Mouse (Mus musculus) CH12.LX (cell line): ENCODE measurements around the gene Kcnk3.

ENCODE experiments used
- CTCF ChIP-seq, 2 experiments: IDR thresholded peaks in 1 of 2; conservative IDR thresholded peaks in 1 of 2; 2 replicates each; pipeline ENCODE4 v1.5.1; 2011 to 2012; ENCODE audit warnings: low read depth in 2 of 2, low read length in 2 of 2, improper control_type of control experiment in 1 of 2, inconsistent platforms in 1 of 2, mild to moderate bottlenecking in 1 of 2, moderate library complexity in 1 of 2
- E2F4 ChIP-seq: IDR thresholded peaks from 2 replicates; pipeline ENCODE4 v1.6.1; 2011; ENCODE audit warnings: low read depth, low read length, improper control_type of control experiment; ENCODE audit not compliant: insufficient replicate concordance
- ELF1 ChIP-seq: IDR thresholded peaks from 2 replicates; pipeline ENCODE4 v1.6.1; 2014; ENCODE audit warnings: low read depth, mild to moderate bottlenecking, inconsistent platforms, low read length, improper control_type of control experiment
- EP300 ChIP-seq: IDR thresholded peaks from 2 replicates; pipeline ENCODE4 v1.6.1; 2011; ENCODE audit warnings: low read length, improper control_type of control experiment
- MAX ChIP-seq: IDR thresholded peaks from 2 replicates; pipeline ENCODE4 v1.6.1; 2011; ENCODE audit warnings: low read length, improper control_type of control experiment
- POLR2A ChIP-seq: IDR thresholded peaks from 2 replicates; pipeline ENCODE4 v1.6.1; 2011; ENCODE audit warnings: low read depth, mild to moderate bottlenecking, improper control_type of control experiment, low read length
- POLR2AphosphoS2 ChIP-seq: IDR thresholded peaks from 2 replicates; pipeline ENCODE4 v1.6.1; 2011; ENCODE audit warnings: low read depth, low read length, improper control_type of control experiment
- RCOR1 ChIP-seq: conservative IDR thresholded peaks from 2 replicates; pipeline ENCODE4 v1.6.1; 2012; ENCODE audit warnings: low read depth, mild to moderate bottlenecking, inconsistent platforms, low read length, improper control_type of control experiment
- UBTF ChIP-seq: IDR thresholded peaks from 2 replicates; pipeline ENCODE4 v1.6.1; 2012; ENCODE audit warnings: low read depth, mild to moderate bottlenecking, inconsistent platforms, low read length, improper control_type of control experiment, moderate library complexity
- USF1 ChIP-seq: IDR thresholded peaks from 2 replicates; pipeline ENCODE4 v1.6.1; 2014; ENCODE audit warnings: low read depth, mild to moderate bottlenecking, inconsistent platforms, low read length, improper control_type of control experiment
- ZKSCAN1 ChIP-seq: IDR thresholded peaks from 2 replicates; pipeline ENCODE4 v1.6.1; 2012; ENCODE audit warnings: low read depth, inconsistent platforms, low read length, improper control_type of control experiment, borderline replicate concordance
- ZMIZ1 ChIP-seq: IDR thresholded peaks from 2 replicates; pipeline ENCODE4 v1.6.1; 2012; ENCODE audit warnings: low read depth, mild to moderate bottlenecking, inconsistent platforms, low read length, improper control_type of control experiment

DNA sequence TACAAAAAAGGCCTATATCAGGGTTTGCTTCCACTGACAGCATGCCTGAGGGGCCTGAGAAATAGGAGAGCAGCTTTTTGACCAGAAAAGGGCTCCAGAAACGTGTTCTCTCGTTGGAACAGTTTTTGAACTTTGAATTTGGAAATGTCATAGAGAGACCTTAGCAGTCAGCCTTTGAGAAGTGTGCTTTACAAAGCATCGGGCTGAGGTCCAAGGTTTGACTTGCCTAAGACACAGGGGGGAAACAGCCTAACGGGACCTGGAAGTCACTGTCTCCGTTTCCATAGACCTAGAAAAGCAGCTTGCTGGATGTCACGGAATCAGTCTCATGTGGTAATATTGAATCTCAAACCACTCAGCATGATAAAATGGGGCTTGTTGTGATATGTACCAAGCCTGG is 36.0 kb upstream of the Kcnk3 start:
- TF ChIP-seq ZKSCAN1 = no peak
- no peak for TF ChIP-seq POLR2AphosphoS2
- TF ChIP-seq EP300 = no peak
- TF ChIP-seq MAX = no peak
- no peak for TF ChIP-seq CTCF (conservative IDR thresholded peaks at IDR 0.05 in 1 of 2, IDR thresholded peaks at IDR 0.05 in 1 of 2; ENCODE audit: low read depth in 2 of 2, low read length in 2 of 2)
- no peak for TF ChIP-seq ELF1
- TF ChIP-seq ZMIZ1 = no peak
- TF ChIP-seq POLR2A = no peak
- no peak for TF ChIP-seq E2F4
- TF ChIP-seq RCOR1 = no peak
- TF ChIP-seq UBTF = no peak
- TF ChIP-seq USF1 = no peak
